Mouse (Mus musculus) left cerebral cortex, adult 8-10 months (tissue): ENCODE results near the gene Pfas. TPM values are rescaled to one million over a fixed set of nuclear protein-coding genes. Genes with fewer than 3 reads are reported as not detected.
"Not testable (repeated sequence)": the region's sequence is repeated elsewhere in the genome, so short reads cannot be mapped to it uniquely, and the experiment has no call there.

Experiments
- DNase-seq, 2 experiments: peaks; one replicate each; pipeline ENCODE4 v3.0.0; 2022; ENCODE audit warnings: low spot score in 2 of 2
- microRNA-seq, 2 experiments: library from miRNA; unstranded; fragments of <30 nt; microRNA quantifications; one replicate each; pipeline ENCODE4 v1.2.0; 2022
- total RNA-seq, 4 experiments: library from RNA; stranded (reverse); gene quantifications; 2 replicates each; pipeline ENCODE4 v1.2.4; 2022

Gene Pfas
- total RNA-seq, 4 experiments from 2014 or later: 20.3 to 22.2 (median 20.9) TPM

DNA sequence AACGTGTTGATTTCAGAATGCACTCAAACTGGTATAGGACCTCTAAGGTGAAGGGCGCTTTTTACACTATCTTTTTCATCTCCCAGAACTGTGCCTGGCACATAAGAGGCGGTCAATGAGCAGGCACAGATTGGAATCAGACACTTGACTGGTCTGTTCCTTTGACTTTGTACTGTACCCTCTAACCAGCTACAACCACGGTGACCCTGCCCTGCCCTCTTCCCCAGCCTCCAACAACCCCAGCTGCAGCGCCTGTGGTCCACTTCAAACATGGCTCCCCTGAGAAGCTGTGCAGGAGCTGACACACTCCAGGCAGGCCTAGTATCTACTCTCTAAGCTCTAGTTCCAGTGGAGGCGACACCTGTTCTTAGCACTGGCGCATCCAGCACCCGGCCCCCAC lies 65.5 kb downstream of the Pfas start:
- no peak for DNase-seq

DNA sequence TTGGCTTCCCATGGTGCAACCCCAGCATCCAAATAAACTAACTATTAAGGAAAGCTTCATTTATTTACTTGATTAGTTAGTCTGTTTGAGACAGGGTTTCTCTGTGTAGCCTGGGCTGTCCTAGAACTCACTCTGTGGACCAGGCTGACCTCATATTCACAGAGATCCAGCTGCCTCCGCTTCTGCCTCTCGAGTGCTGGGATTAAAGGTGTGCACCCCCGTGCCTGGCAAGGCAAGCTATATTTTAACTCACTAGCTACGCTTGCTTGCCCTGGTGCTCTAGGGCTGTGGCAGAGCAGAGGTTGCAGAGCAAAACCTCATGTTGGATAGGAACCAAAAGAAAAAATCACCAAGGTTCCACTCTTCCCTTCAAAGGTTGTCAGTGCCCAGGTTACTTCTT lies 67.7 kb downstream of the Pfas start:
- no peak for DNase-seq

DNA sequence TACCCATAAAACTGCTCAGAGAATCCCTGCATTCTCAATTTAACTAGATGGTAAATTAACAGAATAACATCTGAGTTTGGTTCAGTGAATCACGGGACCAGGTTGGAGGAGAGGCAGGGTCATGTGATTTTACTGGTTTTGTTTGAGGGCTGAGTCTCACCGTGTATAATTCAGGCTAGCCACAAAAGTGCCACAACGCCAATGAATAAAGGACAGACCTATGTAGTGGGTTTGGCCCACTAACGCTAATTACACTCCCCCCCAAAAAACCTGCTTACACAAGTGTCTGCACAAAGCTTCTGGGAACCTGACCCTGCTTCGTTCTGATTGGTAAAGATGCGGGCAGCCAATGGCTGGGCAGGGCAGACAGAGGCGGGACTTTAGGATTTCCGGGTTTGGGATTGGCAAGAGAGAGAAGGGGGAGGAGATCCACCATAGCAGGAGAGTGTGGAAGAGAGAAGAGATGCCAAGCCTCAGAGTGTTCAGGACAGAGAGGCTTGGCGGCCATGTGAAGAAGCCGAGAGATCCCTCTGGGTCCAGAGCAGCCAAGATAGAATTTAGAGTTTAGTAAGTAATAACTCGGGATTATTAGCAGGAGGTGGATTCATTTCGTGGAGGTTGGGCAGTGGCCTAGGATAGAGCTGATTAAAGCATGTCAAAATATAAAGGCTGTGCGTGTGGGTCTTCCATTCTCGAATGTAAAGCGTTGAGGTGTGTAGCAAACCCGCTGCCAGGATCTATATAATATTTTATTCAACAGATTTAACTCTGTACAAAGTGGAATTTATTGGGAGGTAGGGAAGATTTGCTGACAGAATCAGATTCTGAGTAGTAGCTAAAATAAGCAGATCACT lies 68.6 kb downstream of the Pfas start:
- peak; percentile 76 to 88 for DNase-seq

DNA sequence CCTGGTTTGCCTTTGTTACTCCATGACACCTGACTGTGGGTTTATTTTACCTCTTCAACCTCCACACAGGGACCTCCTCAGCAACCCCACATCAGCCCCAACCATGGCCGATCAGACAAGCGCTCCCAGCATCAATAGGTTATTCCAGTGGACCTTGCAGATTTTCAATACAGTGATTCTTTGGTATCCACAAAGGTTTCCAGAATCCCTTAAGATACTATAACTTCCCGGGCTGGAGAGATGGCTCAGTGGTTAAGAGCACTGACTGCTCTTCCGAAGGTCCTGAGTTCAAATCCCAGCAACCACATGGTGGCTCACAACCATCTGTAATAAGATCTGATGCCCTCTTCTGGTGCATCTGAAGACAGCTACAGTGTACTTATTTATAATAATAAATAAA lies 71.3 kb downstream of the Pfas start:
- DNase-seq: not testable (repeated sequence)

Small RNAs within 50 kb of the gene (microRNA-seq; reads per million reads assigned to microRNA genes)
- 0 reads per million in 2 experiments for gene Mir3062

Other genes starting within 250 kb of the Pfas start
- 100 to 1,000 TPM in 3 of 4 experiments, 10 to 100 TPM in 1; 95.2 to 113 (median 110) TPM for gene Ndel1, start 136.6 kb downstream of the Pfas start, total RNA-seq
- gene Rnf222, start 119.9 kb downstream of the Pfas start, total RNA-seq: under 1 TPM in 1 of 4 experiments, not detected in 3; 0.17 TPM
- 100 to 1,000 TPM; 920 to 943 (median 931) TPM for gene Rpl26, start 106.9 kb downstream of the Pfas start, total RNA-seq
- gene Odf4, start 81.4 kb downstream of the Pfas start, total RNA-seq: 1 to 10 TPM; 1.1 to 2.2 (median 1.7) TPM
- gene Arhgef15, start 51.0 kb downstream of the Pfas start, total RNA-seq: 10 to 100 TPM; 35.5 to 40.0 (median 38.3) TPM
- 1 to 10 TPM; 4.0 to 8.6 (median 7.1) TPM for gene Slc25a35, start 40.3 kb downstream of the Pfas start, total RNA-seq
- 10 to 100 TPM; 15.9 to 23.4 (median 19.8) TPM for gene Rangrf, start 33.3 kb downstream of the Pfas start, total RNA-seq
- 10 to 100 TPM; 37.1 to 42.9 (median 39.7) TPM for gene Ctc1, start 7.5 kb upstream of the Pfas start, total RNA-seq
- gene Aurkb, start 37.2 kb upstream of the Pfas start, total RNA-seq: under 1 TPM; 0.53 to 0.80 (median 0.62) TPM
- gene Borcs6, start 51.3 kb upstream of the Pfas start, total RNA-seq: 10 to 100 TPM; 32.3 to 37.9 (median 33.5) TPM
- 10 to 100 TPM; 15.2 to 19.4 (median 17.1) TPM for gene Tmem107, start 62.3 kb upstream of the Pfas start, total RNA-seq
- 1,000 to 10,000 TPM; 1,002 to 1,054 (median 1,038) TPM for gene Vamp2, start 80.0 kb upstream of the Pfas start, total RNA-seq
- 100 to 1,000 TPM; 105 to 140 (median 114) TPM for gene Per1, start 86.8 kb upstream of the Pfas start, total RNA-seq
- 1 to 10 TPM in 1 of 4 experiments, under 1 TPM in 3; 0.20 to 1.3 (median 0.74) TPM for gene Hes7, start 111.9 kb upstream of the Pfas start, total RNA-seq
- gene 9130213A22Rik, start 114.1 kb upstream of the Pfas start, total RNA-seq: 1 to 10 TPM; 1.1 to 1.4 (median 1.3) TPM
- 10 to 100 TPM in 1 of 4 experiments, 1 to 10 TPM in 3; 5.9 to 11.4 (median 8.9) TPM for gene Aloxe3, start 117.4 kb upstream of the Pfas start, total RNA-seq
- 1 to 10 TPM; 5.7 to 8.9 (median 7.7) TPM for gene Alox12b, start 148.5 kb upstream of the Pfas start, total RNA-seq
- 10 to 100 TPM in 2 of 4 experiments, 1 to 10 TPM in 2; 9.2 to 11.4 (median 10.2) TPM for gene Alox8, start 189.4 kb upstream of the Pfas start, total RNA-seq
- gene Gucy2e, start 228.6 kb upstream of the Pfas start, total RNA-seq: 1 to 10 TPM; 1.3 to 1.8 (median 1.5) TPM